Mouse (Mus musculus) urinary bladder, postnatal 0 days (tissue): Measurements from ENCODE around the gene Terf2. TPM values are rescaled to one million over a fixed set of nuclear protein-coding genes. Genes with fewer than 3 reads are reported as not detected.

Experiments used
- microRNA-seq: library from miRNA; unstranded; fragments of <30 nt; microRNA quantifications from one replicate; pipeline ENCODE4, GENCODE M21; 2016
- polyA plus RNA-seq: library from polyadenylated mRNA; unstranded; fragments of >200 nt; fragmentation: Nextera tagmentation; extraction: Ambion mirVana; gene quantifications from 2 replicates; pipeline ENCODE4 v1.2.1, GENCODE M21; 2015

Gene Terf2
- 7.1 and 8.7 TPM in 2 replicates for polyA plus RNA-seq

GRCm38 (mm10) chr8:107096366-107097036 lies at the start of gene Terf2:
TSS of gene Terf2 (minus strand) at chr8:107096547.

GRCm38 (mm10) chr8:107065511-107066496 lies 30.5 kb downstream of the Terf2 start, which contains the start of gene Tmed6:
TSS of gene Tmed6 (minus strand) at chr8:107065644.

GRCm38 (mm10) chr8:107056076-107056972 lies 40.0 kb downstream of the Terf2 start, which contains the start of the genes Cog8 and Nip7:
TSS of gene Cog8 (minus strand) at chr8:107056689.
TSS of gene Nip7 (plus strand) at chr8:107056877.

GRCm38 (mm10) chr8:107048061-107048941 lies 48.0 kb downstream of the Terf2 start, which contains the start of gene Pdf:
TSS of gene Pdf (minus strand) at chr8:107048614.

GRCm38 (mm10) chr8:107030650-107031576 lies 65.4 kb downstream of the Terf2 start, which contains the start of gene Vps4a:
TSS of gene Vps4a (plus strand) at chr8:107031222.

Small RNA genes lying within 50 kb of the gene (microRNA-seq; reads per million reads assigned to microRNA genes)
- 1.2 reads per million for gene Mir7075

Other genes with a start within 250 kb of the Terf2 start
- 0.16 and 0.36 TPM in 2 replicates for gene Has3, start 226.3 kb downstream of the Terf2 start, polyA plus RNA-seq
- gene Utp4, start 202.9 kb downstream of the Terf2 start, polyA plus RNA-seq: 31.3 and 31.4 TPM in 2 replicates
- 20.7 and 21.9 TPM in 2 replicates for gene Sntb2, start 160.8 kb downstream of the Terf2 start, polyA plus RNA-seq
- gene Vps4a, start 65.3 kb downstream of the Terf2 start, polyA plus RNA-seq: 57.0 and 64.7 TPM in 2 replicates
- gene Pdf, start 47.9 kb downstream of the Terf2 start, polyA plus RNA-seq: 20.5 and 25.6 TPM in 2 replicates
- 20.7 and 22.7 TPM in 2 replicates for gene Cog8, start 39.9 kb downstream of the Terf2 start, polyA plus RNA-seq
- 55.4 and 59.0 TPM in 2 replicates for gene Nip7, start 39.7 kb downstream of the Terf2 start, polyA plus RNA-seq
- not detected in 2 replicates for gene Tmed6, start 30.9 kb downstream of the Terf2 start, polyA plus RNA-seq
- gene Cyb5b, start 54.1 kb upstream of the Terf2 start, polyA plus RNA-seq: 60.2 and 81.9 TPM in 2 replicates
- 9.2 and 9.5 TPM in 2 replicates for gene Nfat5, start 196.9 kb upstream of the Terf2 start, polyA plus RNA-seq